Mouse (Mus musculus) adrenal gland, postnatal 25 days (tissue): ENCODE measurements around the gene M1ap. TPM values are rescaled to one million over a fixed set of nuclear protein-coding genes. Genes with fewer than 3 reads are reported as not detected.

Source experiments
- DNase-seq: peaks from one replicate; pipeline ENCODE4 v3.0.0; 2021; ENCODE audit warnings: mixed read lengths
- long read RNA-seq: library from polyadenylated mRNA; stranded (forward); transcript quantifications from one replicate; pipeline ENCODE4 v2.0.0, GENCODE M21; 2021
- total RNA-seq: library from RNA; stranded (reverse); gene quantifications from 2 replicates; pipeline ENCODE4 v1.2.3, GENCODE M21; 2021

The M1ap gene
- total RNA-seq, result not detected in 2 replicates
- long read RNA-seq, result 0 reads

GRCm38 (mm10) chr6:82946651-82947050 is at the start of gene M1ap:
Gene M1ap, plus strand, starts transcription at chr6:82946902.
- no peak for DNase-seq

GRCm38 (mm10) chr6:82897311-82897710 is 49.4 kb upstream of the M1ap start:
- no peak for DNase-seq

- DNase-seq, result no peak
These were observed 48.5 kb upstream of the M1ap start for GRCm38 (mm10) chr6:82898227-82898626.

GRCm38 (mm10) chr6:82898745-82899144 is 48.0 kb upstream of the M1ap start:
- DNase-seq, result no peak

GRCm38 (mm10) chr6:82902559-82902958 is 44.1 kb upstream of the M1ap start:
- no peak for DNase-seq

- DNase-seq, result no peak
These were observed 39.7 kb upstream of the M1ap start for GRCm38 (mm10) chr6:82906985-82907384.

GRCm38 (mm10) chr6:82908034-82908433 is 38.7 kb upstream of the M1ap start:
- no peak for DNase-seq

- DNase-seq, result peak; percentile 77
These were observed 37.4 kb upstream of the M1ap start for GRCm38 (mm10) chr6:82909136-82909855.

- DNase-seq, result no peak
These were observed 35.4 kb upstream of the M1ap start for GRCm38 (mm10) chr6:82911303-82911702.

- DNase-seq, result no peak
These were observed 33.1 kb upstream of the M1ap start for GRCm38 (mm10) chr6:82913336-82914247.

GRCm38 (mm10) chr6:82915889-82916288 is 30.8 kb upstream of the M1ap start:
- DNase-seq, result peak; percentile 50

GRCm38 (mm10) chr6:82916459-82916858 is 30.2 kb upstream of the M1ap start:
- no peak for DNase-seq

- no peak for DNase-seq
These were observed 29.5 kb upstream of the M1ap start for GRCm38 (mm10) chr6:82917076-82917777.

GRCm38 (mm10) chr6:82917778-82918129 is 28.9 kb upstream of the M1ap start:
- DNase-seq, result peak; percentile 62

GRCm38 (mm10) chr6:82918371-82918770 is 28.3 kb upstream of the M1ap start:
- no peak for DNase-seq

- DNase-seq, result no peak
These were observed 27.2 kb upstream of the M1ap start for GRCm38 (mm10) chr6:82919520-82919919.

- DNase-seq, result no peak
These were observed 25.1 kb upstream of the M1ap start for GRCm38 (mm10) chr6:82921426-82922224.

GRCm38 (mm10) chr6:82925005-82925404 is 21.7 kb upstream of the M1ap start:
- DNase-seq, result no peak

GRCm38 (mm10) chr6:82926106-82926505 is 20.6 kb upstream of the M1ap start:
- DNase-seq, result no peak

- DNase-seq, result no peak
These were observed 20.2 kb upstream of the M1ap start for GRCm38 (mm10) chr6:82926528-82926927.

- DNase-seq, result no peak
These were observed 19.1 kb upstream of the M1ap start for GRCm38 (mm10) chr6:82927617-82928016.
